Mouse (Mus musculus) heart, postnatal 36 days (tissue): ENCODE results near the gene Ciz1. TPM values are rescaled to one million over a fixed set of nuclear protein-coding genes. Genes with fewer than 3 reads are reported as not detected.
"Not testable (repeated sequence)": the region's sequence is repeated elsewhere in the genome, so short reads cannot be mapped to it uniquely, and the experiment has no call there.

Experiments used
- DNase-seq, 2 experiments: peaks; one replicate each; pipeline ENCODE4 v3.0.0; 2021 to 2022
- intact Hi-C: fragments of 180-260 bp; cut with DNase I; formaldehyde crosslinking; loops from one replicate; pipeline ENCODE4 v1.15.1; 2025
- total RNA-seq, 2 experiments: library from RNA; stranded (reverse); gene quantifications; 2 replicates each; pipeline ENCODE4 v1.2.3; 2021

The Ciz1 gene
- total RNA-seq, 2 experiments from 2014 or later = 25.0 to 33.3 TPM

GRCm38 (mm10) chr2:32343351-32343671 is 8.8 kb upstream of the Ciz1 start:
- DNase-seq = no peak
- intact Hi-C loops = no loop called here

GRCm38 (mm10) chr2:32344056-32344455 is 8.1 kb upstream of the Ciz1 start:
- DNase-seq = no peak
- intact Hi-C loops = no loop called here

GRCm38 (mm10) chr2:32344598-32345321 is 7.4 kb upstream of the Ciz1 start:
- intact Hi-C loops = no loop called here
- no peak for DNase-seq

DNA sequence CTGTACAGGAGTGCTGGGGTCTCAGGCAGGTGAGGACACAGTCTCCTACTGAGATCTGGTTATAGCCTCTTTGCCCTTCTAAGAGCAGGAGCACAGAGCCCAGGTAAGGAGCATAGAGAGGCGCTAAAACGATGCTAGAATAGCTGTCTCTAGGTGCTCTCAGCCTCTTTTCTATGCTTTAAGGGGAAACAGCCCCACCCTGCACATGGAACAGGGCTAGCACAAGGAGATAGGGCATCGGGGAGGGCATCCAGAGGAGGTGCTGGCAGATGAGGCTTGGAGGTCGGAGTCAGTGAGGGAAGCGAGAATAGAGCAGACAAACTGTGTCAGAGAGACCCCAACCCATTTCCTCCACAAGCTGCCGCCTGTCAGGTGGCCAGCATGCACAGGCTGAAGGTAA is 5.1 kb upstream of the Ciz1 start:
- no peak for DNase-seq
- intact Hi-C loops = no loop called here

DNA sequence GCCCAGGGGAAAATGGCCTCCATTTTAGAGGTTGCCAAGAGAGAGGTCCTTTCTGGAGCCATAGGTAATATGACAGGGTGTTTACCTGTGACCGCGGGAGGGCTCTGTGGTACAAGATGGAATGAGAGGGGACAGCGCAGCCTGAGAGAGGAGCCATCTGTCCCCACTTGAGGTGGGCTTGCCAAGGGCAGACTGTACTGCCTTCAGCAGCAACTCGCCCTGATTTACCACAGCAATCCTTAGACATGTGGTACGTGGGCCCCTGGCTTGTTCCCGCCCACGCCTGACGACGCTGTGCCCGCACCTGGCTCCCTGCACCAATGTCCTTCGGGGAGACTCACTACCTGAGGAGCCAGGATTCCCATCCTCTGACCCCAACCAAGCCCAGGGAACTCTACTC is 3.8 kb upstream of the Ciz1 start:
- DNase-seq = no peak
- intact Hi-C loops = no loop called here

DNA sequence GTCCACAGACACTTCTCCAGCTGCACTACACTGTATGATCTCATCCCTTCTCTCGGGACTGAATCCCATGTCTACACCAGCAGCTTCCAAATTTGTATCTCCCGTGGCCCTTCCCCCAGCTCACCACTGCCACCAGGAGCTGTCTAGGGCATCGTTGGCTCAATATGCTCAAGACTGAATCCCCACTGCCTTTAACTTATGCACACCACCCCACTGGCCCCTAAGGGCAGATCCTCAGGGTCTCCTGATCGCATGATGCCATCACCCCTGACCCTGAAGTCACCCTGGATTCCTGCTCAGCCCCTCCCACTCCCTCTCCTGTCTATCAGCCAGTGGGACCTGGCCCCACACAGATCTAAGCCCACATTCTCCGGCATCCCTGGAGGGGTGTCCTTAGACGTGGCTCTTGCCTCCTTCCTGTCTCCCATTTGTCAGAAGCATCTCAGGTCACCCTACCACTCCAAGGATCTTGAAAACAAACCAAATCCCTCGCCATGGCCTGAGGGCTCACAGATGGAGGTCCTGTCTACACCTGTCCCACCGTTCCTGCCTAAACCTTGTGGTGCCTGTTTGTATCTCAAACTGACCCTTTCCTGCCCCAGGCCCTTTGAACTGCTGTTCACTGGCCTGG is 2.4 kb upstream of the Ciz1 start:
- no peak for DNase-seq
- intact Hi-C loops = loop anchor here (2.0 kb wide), 1 partner anchor 41 kb away; no protein-coding TSS in a partner anchor

- intact Hi-C loops = loop anchor here (2.0 kb wide), 1 partner anchor 42 kb away; no protein-coding TSS in a partner anchor
- DNase-seq = peak in 1 of 2 experiments; percentile 29
Observed at GRCm38 (mm10) chr2:32350471-32351051, 1.6 kb upstream of the Ciz1 start.

DNA sequence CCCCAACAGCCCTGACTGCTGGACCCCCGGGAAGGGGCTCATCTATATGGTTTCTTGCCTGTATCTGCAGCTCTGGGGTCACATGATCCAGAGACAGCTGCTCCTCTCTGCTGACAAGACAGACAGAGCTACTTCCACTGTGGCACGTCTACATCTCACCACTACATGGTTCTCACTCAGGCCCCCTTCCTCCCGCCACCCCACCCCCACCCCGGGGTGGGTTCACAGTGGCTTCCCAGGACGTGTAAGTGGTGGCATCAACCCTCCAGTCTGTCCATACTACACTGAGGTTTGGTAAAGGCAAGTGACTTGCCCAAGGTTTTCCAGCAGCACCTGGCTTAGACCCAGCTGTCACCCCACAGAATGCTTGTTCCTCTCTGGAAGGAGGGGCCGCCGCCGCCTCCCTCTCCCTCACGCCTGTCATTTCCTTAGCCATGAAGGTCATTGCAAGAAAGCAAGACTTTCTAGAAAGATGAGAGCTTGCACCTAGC is 611 bp upstream of the Ciz1 start:
- intact Hi-C loops = loop anchor here (2.0 kb wide), 1 partner anchor 43 kb away; no protein-coding TSS in a partner anchor

GRCm38 (mm10) chr2:32353007-32353542 is 948 bp downstream of the Ciz1 start, which contains the start of gene Dnm1:
TSS of gene Dnm1 (minus strand) at chr2:32353338.
- DNase-seq = peak; percentile 95 to 96
- intact Hi-C loops = loop anchor here (2.0 kb wide), 1 partner anchor 134 kb away; no protein-coding TSS in a partner anchor

More for the DNA sequence above, 611 bp upstream of the Ciz1 start:
- DNase-seq = no peak

DNA sequence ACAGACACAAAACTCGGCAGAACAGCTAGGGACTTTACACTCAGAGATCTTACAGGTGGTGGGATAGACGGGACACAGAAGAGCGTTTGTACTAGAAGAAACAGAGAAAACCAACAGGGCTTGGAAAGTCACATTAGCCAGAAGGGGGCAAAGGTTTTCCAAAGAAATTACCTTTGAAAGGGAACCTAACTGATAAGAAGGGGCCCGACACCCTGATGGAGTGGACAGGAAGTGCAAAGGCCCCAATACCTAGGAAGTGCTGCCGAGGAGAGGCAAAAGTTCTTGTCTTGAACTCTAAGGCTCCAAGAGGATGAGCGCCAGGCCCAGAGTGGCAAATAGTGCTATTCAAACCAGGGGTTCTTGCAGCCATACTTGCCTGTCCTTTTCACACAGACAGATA is 1.7 kb downstream of the Ciz1 start:
- intact Hi-C loops = loop anchor here (2.0 kb wide), 1 partner anchor 133 kb away; no protein-coding TSS in a partner anchor
- DNase-seq = no peak

DNA sequence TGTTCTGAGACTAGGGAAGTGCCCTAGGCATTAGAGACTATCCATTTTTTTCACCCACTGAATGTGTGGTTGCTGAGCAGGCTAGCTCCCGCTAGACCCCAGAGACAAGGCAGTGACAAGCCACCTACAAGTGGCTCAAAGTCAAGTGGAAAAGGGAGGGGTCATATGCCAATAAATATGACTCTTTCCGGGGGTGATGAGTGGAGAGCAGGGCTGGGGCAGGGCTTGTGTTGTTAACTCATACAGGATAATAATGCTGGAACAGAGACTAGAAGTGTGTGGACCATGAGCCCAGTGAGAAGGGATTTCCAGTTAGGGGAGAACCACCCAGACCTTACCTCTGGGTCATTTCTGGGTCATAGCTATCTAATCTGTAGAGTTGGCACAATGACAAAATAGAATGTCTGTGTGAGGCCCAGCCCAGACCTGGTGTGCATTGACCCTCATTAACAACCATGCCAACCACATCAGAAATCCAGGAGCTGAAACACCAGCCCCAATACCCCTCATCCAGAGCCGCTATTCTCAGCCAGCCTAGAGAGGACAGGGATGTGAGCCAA is 2.3 kb downstream of the Ciz1 start:
- intact Hi-C loops = no loop called here

DNA sequence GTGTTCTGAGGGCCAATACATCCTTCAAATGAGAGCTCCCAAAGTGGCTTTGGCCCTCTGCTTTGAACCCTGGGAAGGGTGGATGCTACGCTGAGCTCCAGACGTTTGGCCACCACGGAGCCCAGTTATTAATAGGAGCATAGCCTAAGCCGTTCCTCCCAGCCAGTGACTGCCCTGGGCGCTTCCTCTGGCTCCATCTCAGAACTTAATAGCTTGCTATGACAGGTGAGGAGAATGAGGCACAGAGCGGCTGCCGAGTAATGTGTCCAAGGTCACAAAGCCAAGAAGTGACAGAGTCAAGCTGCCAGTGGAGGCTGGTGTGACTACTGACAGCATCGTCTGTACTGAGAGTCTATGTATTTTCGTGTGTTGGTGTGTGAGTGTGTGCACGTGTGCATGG is 4.1 kb downstream of the Ciz1 start:
- intact Hi-C loops = no loop called here
- no peak for DNase-seq

More for the DNA sequence above, 2.3 kb downstream of the Ciz1 start:
- DNase-seq = no peak

- DNase-seq = no peak
- intact Hi-C loops = no loop called here
Observed at GRCm38 (mm10) chr2:32357710-32358109, 5.6 kb downstream of the Ciz1 start.

- no peak for DNase-seq
- intact Hi-C loops = no loop called here
Observed at GRCm38 (mm10) chr2:32358381-32358780, 6.3 kb downstream of the Ciz1 start.

GRCm38 (mm10) chr2:32360741-32361140 is 8.6 kb downstream of the Ciz1 start:
- DNase-seq = peak; percentile 75 to 78
- intact Hi-C loops = no loop called here

GRCm38 (mm10) chr2:32361437-32361836 is 9.3 kb downstream of the Ciz1 start:
- DNase-seq = peak; percentile 69 to 76
- intact Hi-C loops = no loop called here

DNA sequence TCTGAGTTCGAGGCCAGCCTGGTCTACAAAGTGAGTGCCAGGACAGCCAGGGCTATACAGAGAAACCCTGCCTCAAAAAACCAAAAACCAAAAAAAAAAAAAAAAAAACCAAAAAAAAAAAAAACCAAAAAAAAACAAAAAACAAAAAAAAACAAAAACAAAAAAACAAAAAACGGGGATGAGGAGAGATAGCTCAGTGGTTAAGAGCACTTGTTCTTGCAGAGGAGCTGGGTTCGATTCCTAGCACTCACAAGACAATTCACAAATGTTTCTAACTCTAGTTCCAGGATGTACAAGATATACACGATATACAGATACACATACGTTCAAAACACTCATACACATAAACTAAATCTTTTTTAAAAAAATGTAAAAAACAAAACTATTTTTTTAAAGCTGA is 10.1 kb downstream of the Ciz1 start:
- intact Hi-C loops = loop anchor here (2.0 kb wide), 1 partner anchor 33 kb away; the partner anchor contains the start of gene Ptges2

DNA sequence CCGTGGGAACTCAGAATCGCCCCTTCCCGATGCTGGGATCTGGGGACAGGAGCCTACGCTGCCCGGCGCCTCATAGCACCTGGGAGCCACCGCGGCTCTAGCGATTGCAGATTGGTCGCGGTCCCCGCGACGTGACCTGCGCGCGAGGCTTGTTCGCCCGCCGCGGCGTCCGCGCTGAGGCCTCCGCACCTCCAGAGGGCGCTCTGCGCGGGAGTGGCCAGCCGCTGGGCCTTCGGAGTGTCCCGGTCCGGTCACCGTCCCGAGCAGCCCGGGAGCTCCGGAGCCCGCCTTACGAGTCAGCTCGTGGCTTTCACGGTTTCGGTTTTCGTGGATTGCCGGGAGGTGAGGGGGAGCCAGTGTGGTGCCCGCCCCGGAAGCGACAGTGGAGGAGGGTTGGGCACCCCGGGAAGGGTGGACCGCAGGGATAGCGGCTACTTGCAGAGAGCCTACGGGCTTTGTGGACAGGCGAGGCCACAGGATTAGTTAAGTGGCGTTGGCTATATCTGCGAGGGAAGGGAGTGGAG is 10.8 kb downstream of the Ciz1 start:
- DNase-seq = peak; percentile 96 to 97
- intact Hi-C loops = loop anchor here (2.0 kb wide), 1 partner anchor 32 kb away; the partner anchor contains the start of gene Ptges2

More for the DNA sequence above, 10.1 kb downstream of the Ciz1 start:
- DNase-seq = not testable (repeated sequence)

GRCm38 (mm10) chr2:32363376-32364106 is 11.4 kb downstream of the Ciz1 start:
- DNase-seq = no peak
- intact Hi-C loops = loop anchor here (2.0 kb wide), 1 partner anchor 31 kb away; the partner anchor contains the start of gene Ptges2

GRCm38 (mm10) chr2:32364121-32364520 is 12.0 kb downstream of the Ciz1 start:
- intact Hi-C loops = no loop called here
- no peak for DNase-seq
